Mouse (Mus musculus): ENCODE measurements at regions not wholly inside any gene's neighbourhood (a gene's known extent, or its start where the extent isn't known, plus 50 kb on each side); places are given as distances from the start of the nearest gene placed in this dataset.

- H3K9me3 ChIP-seq: no peaks in the 10 kb centered on the region
- H3K36me3 ChIP-seq (replicated peaks; ENCODE audit: low read length): no peaks in the 10 kb centered on the region
- TF ChIP-seq FLI1 (IDR thresholded peaks at IDR 0.05; ENCODE audit: low read length): no peak
- no peak for TF ChIP-seq GATA1 (IDR thresholded peaks at IDR 0.05; ENCODE audit: borderline replicate concordance, low read length)
Measured at GRCm38 (mm10) chr9:115704249-115704648, 205.0 kb upstream of the Gadl1 start.

GRCm38 (mm10) chr9:115705761-115706160 is 203.5 kb upstream of the Gadl1 start:
- Histone ChIP-seq H3K4me1 (peaks cover 73% of the 10 kb centered on the region), H3K9me3 (no peaks in the 10 kb centered on the region), H3K36me3 (replicated peaks; ENCODE audit: low read length) (no peaks in the 10 kb centered on the region), H3K4me3 (replicated peaks) (no peak overlapping the region), H3K27me3 (replicated peaks) (no peaks in the 10 kb centered on the region)
- TF ChIP-seq FLI1 (IDR thresholded peaks at IDR 0.05; ENCODE audit: low read length) (no peak), GATA1 (IDR thresholded peaks at IDR 0.05; ENCODE audit: borderline replicate concordance, low read length) (no peak)

More at GRCm38 (mm10) chr9:115704249-115704648, 205.0 kb upstream of the Gadl1 start:
- Histone ChIP-seq H3K4me3 (replicated peaks) (no peak overlapping the region), H3K27me3 (replicated peaks) (no peaks in the 10 kb centered on the region), H3K4me1 (peaks cover 60% of the 10 kb centered on the region)

GRCm38 (mm10) chr9:115708199-115708934 is 200.9 kb upstream of the Gadl1 start:
- H3K4me3 ChIP-seq (replicated peaks): peak overlapping the region; percentile 78
- H3K9me3 ChIP-seq: no peaks in the 10 kb centered on the region
- H3K27me3 ChIP-seq (replicated peaks): no peaks in the 10 kb centered on the region
- no peaks in the 10 kb centered on the region for H3K36me3 ChIP-seq (replicated peaks; ENCODE audit: low read length)
- TF ChIP-seq GATA1 (IDR thresholded peaks at IDR 0.05; ENCODE audit: borderline replicate concordance, low read length) (peak; percentile 81; the same call in 1 of the 3 replicates), FLI1 (IDR thresholded peaks at IDR 0.05; ENCODE audit: low read length) (peak; percentile 50; the same call in 1 of the 2 replicates)
- peaks cover 65% of the 10 kb centered on the region for H3K4me1 ChIP-seq

GRCm38 (mm10) chr9:115710039-115710739 is 199.1 kb upstream of the Gadl1 start:
- Histone ChIP-seq H3K4me1 (peaks cover 49% of the 10 kb centered on the region), H3K4me3 (replicated peaks) (no peak overlapping the region), H3K27me3 (replicated peaks) (no peaks in the 10 kb centered on the region), H3K36me3 (replicated peaks; ENCODE audit: low read length) (no peaks in the 10 kb centered on the region), H3K9me3 (no peaks in the 10 kb centered on the region)
- no peak for TF ChIP-seq GATA1 (IDR thresholded peaks at IDR 0.05; ENCODE audit: borderline replicate concordance, low read length)

GRCm38 (mm10) chr9:115720306-115720705 is 188.9 kb upstream of the Gadl1 start:
- Histone ChIP-seq H3K36me3 (replicated peaks; ENCODE audit: low read length) (peaks cover 3% of the 10 kb centered on the region), H3K4me1 (peaks cover 16% of the 10 kb centered on the region), H3K27me3 (replicated peaks) (no peaks in the 10 kb centered on the region), H3K4me3 (replicated peaks) (no peak overlapping the region), H3K9me3 (peaks cover 12% of the 10 kb centered on the region)
- no peak for TF ChIP-seq GATA1 (IDR thresholded peaks at IDR 0.05; ENCODE audit: borderline replicate concordance, low read length)
- no peak for TF ChIP-seq FLI1 (IDR thresholded peaks at IDR 0.05; ENCODE audit: low read length)

- Histone ChIP-seq H3K36me3 (replicated peaks; ENCODE audit: low read length) (peaks cover 3% of the 10 kb centered on the region), H3K4me3 (replicated peaks) (no peak overlapping the region), H3K4me1 (peaks cover 16% of the 10 kb centered on the region), H3K27me3 (replicated peaks) (no peaks in the 10 kb centered on the region), H3K9me3 (peaks cover 15% of the 10 kb centered on the region)
- no peak for TF ChIP-seq FLI1 (IDR thresholded peaks at IDR 0.05; ENCODE audit: low read length)
- no peak for TF ChIP-seq GATA1 (IDR thresholded peaks at IDR 0.05; ENCODE audit: borderline replicate concordance, low read length)
Measured at GRCm38 (mm10) chr9:115720841-115721240, 188.4 kb upstream of the Gadl1 start.

- no peak for TF ChIP-seq GATA1 (IDR thresholded peaks at IDR 0.05; ENCODE audit: borderline replicate concordance, low read length)
- no peak for TF ChIP-seq FLI1 (IDR thresholded peaks at IDR 0.05; ENCODE audit: low read length)
- Histone ChIP-seq H3K27me3 (replicated peaks) (peaks cover 3% of the 10 kb centered on the region), H3K36me3 (replicated peaks; ENCODE audit: low read length) (peaks cover 3% of the 10 kb centered on the region), H3K4me1 (peaks cover 13% of the 10 kb centered on the region), H3K9me3 (peaks cover 15% of the 10 kb centered on the region), H3K4me3 (replicated peaks) (no peak overlapping the region)
Measured at GRCm38 (mm10) chr9:115724063-115724462, 185.2 kb upstream of the Gadl1 start.

GRCm38 (mm10) chr9:115727361-115727760 is 181.9 kb upstream of the Gadl1 start:
- H3K27me3 ChIP-seq (replicated peaks): peaks cover 3% of the 10 kb centered on the region
- no peak for TF ChIP-seq GATA1 (IDR thresholded peaks at IDR 0.05; ENCODE audit: borderline replicate concordance, low read length)
- TF ChIP-seq FLI1 (IDR thresholded peaks at IDR 0.05; ENCODE audit: low read length): no peak
- peaks cover 17% of the 10 kb centered on the region for H3K4me1 ChIP-seq
- peaks cover 3% of the 10 kb centered on the region for H3K36me3 ChIP-seq (replicated peaks; ENCODE audit: low read length)
- peaks cover 12% of the 10 kb centered on the region for H3K9me3 ChIP-seq
- H3K4me3 ChIP-seq (replicated peaks): no peak overlapping the region

GRCm38 (mm10) chr9:115731557-115731956 is 177.7 kb upstream of the Gadl1 start:
- H3K9me3 ChIP-seq: no peaks in the 10 kb centered on the region
- H3K27me3 ChIP-seq (replicated peaks): peaks cover 6% of the 10 kb centered on the region
- TF ChIP-seq GATA1 (IDR thresholded peaks at IDR 0.05; ENCODE audit: borderline replicate concordance, low read length) (no peak), FLI1 (IDR thresholded peaks at IDR 0.05; ENCODE audit: low read length) (no peak)
- H3K36me3 ChIP-seq (replicated peaks; ENCODE audit: low read length): no peaks in the 10 kb centered on the region
- 0 out of 2 replicates have a peak, but pooled peaks cover 4% of the 10 kb centered on the region for H3K4me1 ChIP-seq
- H3K4me3 ChIP-seq (replicated peaks): no peak overlapping the region

GRCm38 (mm10) chr9:115733104-115733503 is 176.2 kb upstream of the Gadl1 start:
- H3K4me1 ChIP-seq: 0 out of 2 replicates have a peak, but pooled peaks cover 4% of the 10 kb centered on the region
- no peak overlapping the region for H3K4me3 ChIP-seq (replicated peaks)
- H3K9me3 ChIP-seq: no peaks in the 10 kb centered on the region
- no peaks in the 10 kb centered on the region for H3K36me3 ChIP-seq (replicated peaks; ENCODE audit: low read length)
- H3K27me3 ChIP-seq (replicated peaks): peaks cover 3% of the 10 kb centered on the region
- TF ChIP-seq FLI1 (IDR thresholded peaks at IDR 0.05; ENCODE audit: low read length) (no peak), GATA1 (IDR thresholded peaks at IDR 0.05; ENCODE audit: borderline replicate concordance, low read length) (no peak)
